Mouse (Mus musculus) hindbrain, postnatal 0 days (tissue): ENCODE measurements around the gene Papolg. TPM values are rescaled to one million over a fixed set of nuclear protein-coding genes. Genes with fewer than 3 reads are reported as not detected.

Experiments
- ATAC-seq: fragments of 200-750 bp; cut with Nextera tagmentation; 2 replicates; pipeline ENCODE4 v1.8.0; 2017; ENCODE audit warnings: mild to moderate bottlenecking, moderate TSS enrichment, moderate library complexity
- DNase-seq: peaks from one replicate; pipeline ENCODE4 v3.0.0-alpha.2; 2015; ENCODE audit warnings: low spot score
- H3K27ac ChIP-seq: fragments of 300-500 bp; sonication (generic); 2 replicates; pipeline ENCODE4 v1.5.1; 2014; ENCODE audit warnings: mild to moderate bottlenecking
- H3K27me3 ChIP-seq: fragments of 300-500 bp; sonication (generic); 2 replicates; pipeline ENCODE4 v1.6.1; 2014; ENCODE audit warnings: low read length, mixed read lengths; ENCODE audit not compliant: insufficient read depth
- H3K36me3 ChIP-seq: fragments of 300-500 bp; sonication (generic); 2 replicates; pipeline ENCODE4 v1.6.1; 2014; ENCODE audit warnings: low read length, mixed read lengths; ENCODE audit not compliant: insufficient read depth
- H3K4me1 ChIP-seq: fragments of 300-500 bp; sonication (generic); 2 replicates; pipeline ENCODE4 v1.6.1; 2014; ENCODE audit warnings: antibody characterized with exemption, low read length, mixed read lengths; ENCODE audit not compliant: insufficient read depth
- H3K4me2 ChIP-seq: fragments of 300-500 bp; sonication (generic); 2 replicates; pipeline ENCODE4 v1.6.1; 2014; ENCODE audit warnings: low read depth, mild to moderate bottlenecking, low read length, moderate library complexity, mixed read lengths
- H3K4me3 ChIP-seq: fragments of 300-500 bp; sonication (generic); 2 replicates; pipeline ENCODE4 v1.5.1; 2014; ENCODE audit warnings: low read length
- H3K9ac ChIP-seq: fragments of 300-500 bp; sonication (generic); replicated peaks from 2 replicates; pipeline ENCODE4 v1.6.1; 2014; ENCODE audit warnings: mild to moderate bottlenecking, low read length, moderate library complexity, mixed read lengths
- H3K9me3 ChIP-seq: fragments of 300-500 bp; sonication (generic); 2 replicates; pipeline ENCODE4 v1.6.1; 2016; ENCODE audit warnings: low read length, mixed read lengths
- CTCF ChIP-seq: IDR thresholded peaks from 2 replicates; pipeline ENCODE4 v1.5.1; 2016; ENCODE audit warnings: antibody characterized with exemption, control low read depth, low read depth
- WGBS: fragments of 180-500 bp; shearing (Covaris S2); extraction: QIAGEN DNeasy Blood & Tissue Kit; methylation state at CpG from one replicate; pipeline ENCODE4 v1.1.7; 2014; 5-methylcytosine and 5-hydroxymethylcytosine counted together
- polyA plus RNA-seq: library from polyadenylated mRNA; unstranded; fragments of >200 nt; fragmentation: Nextera tagmentation; extraction: Ambion mirVana; gene quantifications from 2 replicates; pipeline ENCODE4 v1.2.1, GENCODE M21; 2015
- total RNA-seq: library from RNA; depleted of rRNA; stranded (reverse); fragments of >200 nt; gene quantifications from 2 replicates; pipeline ENCODE4 v1.2.3, GENCODE M21; 2014; rRNA removed

The Papolg gene
- total and polyA plus RNA-seq, 2 experiments from 2014 or later = 8.0 to 14.0 TPM

DNA sequence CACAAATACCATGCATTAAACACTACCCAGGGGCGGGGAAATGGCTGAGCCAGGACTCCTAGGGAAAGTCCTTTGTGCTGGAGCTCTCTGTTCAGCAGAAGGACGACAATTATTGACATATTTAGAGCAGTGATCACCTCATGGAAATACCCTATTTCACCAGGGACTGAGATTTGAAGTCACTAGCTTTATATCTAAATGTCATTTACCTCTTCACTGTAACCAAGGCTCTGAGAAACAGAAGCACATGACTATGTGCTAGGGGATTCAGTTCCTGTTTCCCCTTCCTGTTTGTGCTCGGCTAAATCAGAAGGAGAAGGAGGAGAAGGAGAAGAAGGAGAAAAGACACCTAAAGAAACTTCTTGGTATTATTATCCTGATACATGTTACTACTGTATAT lies 71.8 kb downstream of the Papolg start:
- TF ChIP-seq CTCF = no peak
- H3K9me3 ChIP-seq = no peaks in the 10 kb centered on the region
- no peaks in the 10 kb centered on the region for H3K27me3 ChIP-seq
- no peak overlapping the region for H3K9ac ChIP-seq
- H3K4me3 ChIP-seq = no peak overlapping the region
- no peak for ATAC-seq
- no peak for DNase-seq
- no peaks in the 10 kb centered on the region for H3K36me3 ChIP-seq
- WGBS = 69% methylated on average over 3 of the region's 3 CpGs
- H3K4me1 ChIP-seq = no peaks in the 10 kb centered on the region
- no peak overlapping the region for H3K27ac ChIP-seq
- no peak overlapping the region for H3K4me2 ChIP-seq

DNA sequence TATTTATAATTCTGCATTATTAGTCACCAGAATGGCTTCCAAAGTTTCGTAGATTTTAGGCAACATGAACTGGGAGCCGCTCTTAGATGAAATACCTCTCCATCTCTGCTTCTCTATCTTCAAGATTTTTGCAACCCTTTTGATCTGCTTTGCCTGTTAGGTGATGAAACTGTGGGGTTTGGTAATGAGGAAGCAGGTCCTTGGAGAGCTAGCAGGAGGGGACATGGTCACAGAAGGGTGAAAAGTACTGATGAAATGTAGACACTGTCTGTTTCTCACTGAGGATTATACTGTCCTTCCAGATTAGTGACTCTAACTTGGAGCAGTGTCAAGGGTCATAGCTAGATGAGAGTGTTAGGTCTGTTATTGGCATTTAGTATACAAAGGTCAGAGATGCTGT lies 73.4 kb downstream of the Papolg start:
- Histone ChIP-seq H3K9me3 (no peaks in the 10 kb centered on the region), H3K27me3 (no peaks in the 10 kb centered on the region), H3K36me3 (no peaks in the 10 kb centered on the region), H3K9ac (no peak overlapping the region), H3K27ac (no peak overlapping the region), H3K4me3 (no peak overlapping the region), H3K4me1 (no peaks in the 10 kb centered on the region), H3K4me2 (no peak overlapping the region)
- TF ChIP-seq CTCF = no peak
- 90% methylated on average over 2 of the region's 2 CpGs for WGBS
- ATAC-seq = no peak
- no peak for DNase-seq

DNA sequence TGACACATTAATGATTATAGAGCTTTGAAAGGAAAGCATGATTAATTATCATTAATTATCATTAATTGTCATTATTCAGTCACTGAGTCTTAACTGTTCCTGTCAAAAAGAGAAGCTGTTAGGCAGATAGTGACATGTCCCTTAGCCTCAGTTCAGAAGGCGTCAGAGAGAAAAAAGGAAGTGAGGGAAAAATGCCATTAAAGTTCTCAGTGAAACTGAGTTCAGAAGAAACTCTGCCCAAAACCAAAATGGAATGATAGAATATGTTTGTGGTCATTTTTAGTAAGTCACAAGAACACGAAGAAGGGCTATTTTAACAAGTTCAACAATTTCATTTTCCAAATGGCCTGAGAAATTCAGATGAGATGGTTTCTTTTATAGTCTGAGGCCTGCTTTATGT lies 74.1 kb downstream of the Papolg start:
- ATAC-seq = no peak
- no peaks in the 10 kb centered on the region for H3K27me3 ChIP-seq
- TF ChIP-seq CTCF = no peak
- WGBS = 81% methylated on average over 2 of the region's 2 CpGs
- H3K4me1 ChIP-seq = no peaks in the 10 kb centered on the region
- no peaks in the 10 kb centered on the region for H3K36me3 ChIP-seq
- H3K4me3 ChIP-seq = no peak overlapping the region
- H3K27ac ChIP-seq = no peak overlapping the region
- DNase-seq = no peak
- no peak overlapping the region for H3K4me2 ChIP-seq
- no peaks in the 10 kb centered on the region for H3K9me3 ChIP-seq
- no peak overlapping the region for H3K9ac ChIP-seq

DNA sequence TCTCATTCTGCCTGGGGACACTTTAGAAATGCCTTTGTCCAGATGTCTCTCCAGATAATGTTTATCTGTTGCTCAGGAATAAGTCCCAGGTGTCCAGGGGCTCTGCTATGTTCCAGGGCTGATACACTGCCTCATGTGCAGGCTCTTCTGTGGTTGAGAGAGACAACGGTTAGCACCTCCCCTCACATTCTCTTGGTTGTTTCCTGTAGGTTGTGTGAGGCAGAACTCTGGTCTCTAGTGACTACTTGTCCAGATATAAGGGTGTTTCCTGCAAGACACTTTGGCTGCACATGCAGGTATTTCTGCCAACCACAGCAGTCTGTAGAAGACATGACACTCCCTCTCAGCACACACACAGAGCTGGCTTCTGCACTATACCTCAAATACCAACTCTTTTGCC lies 76.3 kb downstream of the Papolg start:
- WGBS = 90% methylated on average over 1 of the region's 1 CpGs
- Histone ChIP-seq H3K4me1 (no peaks in the 10 kb centered on the region), H3K4me3 (no peak overlapping the region), H3K9ac (no peak overlapping the region), H3K27ac (no peak overlapping the region), H3K9me3 (no peaks in the 10 kb centered on the region), H3K36me3 (no peaks in the 10 kb centered on the region), H3K4me2 (no peak overlapping the region), H3K27me3 (no peaks in the 10 kb centered on the region)
- DNase-seq = no peak
- no peak for ATAC-seq
- no peak for TF ChIP-seq CTCF

Other genes with a start within 250 kb of the Papolg start
- gene Pus10, start 229.6 kb downstream of the Papolg start, total RNA-seq = 9.0 and 11.8 TPM in 2 replicates
- 7.8 and 8.5 TPM in 2 replicates for gene Pus10, start 229.6 kb downstream of the Papolg start, polyA plus RNA-seq
- gene Pex13, start 229.3 kb downstream of the Papolg start, total RNA-seq = 16.1 and 19.5 TPM in 2 replicates
- 27.8 and 28.8 TPM in 2 replicates for gene Pex13, start 229.3 kb downstream of the Papolg start, polyA plus RNA-seq
- gene Rel, start 124.3 kb downstream of the Papolg start, total RNA-seq = 0.68 and 1.0 TPM in 2 replicates
- 0.58 and 0.59 TPM in 2 replicates for gene Rel, start 124.3 kb downstream of the Papolg start, polyA plus RNA-seq
- gene A830031A19Rik, start 179.8 kb upstream of the Papolg start, total RNA-seq = not detected in 2 replicates
- gene A830031A19Rik, start 179.8 kb upstream of the Papolg start, polyA plus RNA-seq = not detected in 2 replicates
- 32.2 and 32.3 TPM in 2 replicates for gene Bcl11a, start 182.8 kb upstream of the Papolg start, total RNA-seq
- 69.8 and 73.5 TPM in 2 replicates for gene Bcl11a, start 182.8 kb upstream of the Papolg start, polyA plus RNA-seq